Mouse (Mus musculus) adrenal gland, postnatal 36 days (tissue): ENCODE results near the gene Rfwd3. TPM values are rescaled to one million over a fixed set of nuclear protein-coding genes. Genes with fewer than 3 reads are reported as not detected.
"Not testable (repeated sequence)": the region's sequence is repeated elsewhere in the genome, so short reads cannot be mapped to it uniquely, and the experiment has no call there.

Source experiments
- DNase-seq, 2 experiments: peaks; one replicate each; pipeline ENCODE4 v3.0.0; 2021; ENCODE audit warnings: mixed read lengths in 1 of 2
- total RNA-seq, 2 experiments: library from RNA; stranded (reverse); gene quantifications; 2 replicates each; pipeline ENCODE4 v1.2.3; 2021

Gene Rfwd3
- total RNA-seq, 2 experiments from 2014 or later, result 48.8 to 72.7 TPM

DNA sequence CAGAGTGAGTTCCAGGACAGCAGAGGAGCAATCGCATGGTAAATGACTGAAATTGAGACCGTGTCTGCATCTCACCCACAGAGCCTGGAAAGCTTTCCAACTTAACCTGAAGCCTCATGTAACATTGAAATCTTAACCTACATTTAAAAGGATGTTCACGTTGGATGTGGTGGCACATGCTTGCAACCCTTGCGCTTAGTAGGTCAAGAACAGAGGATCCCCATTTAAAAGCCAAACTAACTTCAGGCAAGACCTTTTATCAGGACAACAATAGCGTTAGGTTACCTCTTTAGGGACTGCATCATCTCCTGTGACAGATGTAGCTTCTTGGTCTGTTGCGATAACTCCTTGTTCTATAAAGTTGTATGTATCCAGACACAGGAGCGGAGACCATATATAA is 9.4 kb downstream of the Rfwd3 start:
- DNase-seq, result no peak

DNA sequence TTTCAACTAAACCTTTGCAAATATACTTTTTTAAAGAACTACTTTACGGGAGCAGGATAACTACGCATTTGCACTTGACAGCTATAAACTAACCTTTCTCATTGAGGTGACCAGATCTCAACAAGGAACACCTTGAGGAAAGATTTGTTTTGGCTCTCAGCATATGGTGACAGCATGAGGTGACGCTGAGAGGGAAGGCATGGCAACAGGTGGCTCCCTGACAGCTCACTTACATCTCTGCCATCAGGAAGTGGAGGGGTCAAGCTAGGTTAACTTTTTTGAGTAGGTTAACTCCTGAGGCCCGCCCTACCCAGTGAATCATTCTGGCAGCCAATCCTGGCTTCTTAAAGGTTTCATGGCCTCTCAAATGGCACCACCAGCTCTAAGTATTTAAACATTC is 14.4 kb downstream of the Rfwd3 start:
- DNase-seq, result no peak

DNA sequence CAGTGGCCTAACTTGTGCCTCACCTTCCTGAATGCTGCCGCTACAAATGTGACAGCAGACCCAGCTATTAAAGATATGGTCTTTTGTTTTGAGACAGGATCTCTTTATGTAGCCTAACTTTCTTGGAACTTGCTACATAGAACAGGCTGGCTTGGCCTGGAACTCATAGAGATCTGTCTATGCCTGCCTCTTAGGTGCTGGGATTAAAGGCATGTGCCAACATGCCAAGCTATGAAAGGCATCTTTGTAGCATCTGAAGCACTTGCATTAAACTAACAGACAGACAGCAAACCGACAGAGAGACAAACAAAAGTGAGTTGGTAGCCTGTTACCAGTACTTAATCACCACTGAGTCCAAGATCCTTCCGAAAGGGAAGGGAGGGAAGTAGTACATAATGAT is 17.9 kb downstream of the Rfwd3 start:
- no peak for DNase-seq

DNA sequence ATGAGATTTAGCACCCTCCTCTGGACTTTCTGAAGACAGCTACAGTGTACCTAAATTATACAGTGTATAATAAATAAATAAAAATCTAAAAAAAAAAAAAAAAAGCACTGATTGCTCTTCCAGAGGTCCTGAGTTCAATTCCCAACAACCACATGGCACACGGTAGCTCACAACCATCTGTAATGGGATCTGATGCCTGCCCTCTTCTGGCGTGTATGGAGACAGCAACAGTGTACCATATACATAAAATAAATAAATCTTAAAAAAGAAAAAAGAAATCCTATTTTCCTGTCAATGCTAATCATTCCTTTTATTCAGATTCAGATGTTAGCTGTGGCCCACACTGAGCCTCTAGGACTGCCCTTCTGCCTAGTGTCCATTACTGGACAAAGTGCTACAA is 31.7 kb downstream of the Rfwd3 start:
- DNase-seq, result no peak

DNA sequence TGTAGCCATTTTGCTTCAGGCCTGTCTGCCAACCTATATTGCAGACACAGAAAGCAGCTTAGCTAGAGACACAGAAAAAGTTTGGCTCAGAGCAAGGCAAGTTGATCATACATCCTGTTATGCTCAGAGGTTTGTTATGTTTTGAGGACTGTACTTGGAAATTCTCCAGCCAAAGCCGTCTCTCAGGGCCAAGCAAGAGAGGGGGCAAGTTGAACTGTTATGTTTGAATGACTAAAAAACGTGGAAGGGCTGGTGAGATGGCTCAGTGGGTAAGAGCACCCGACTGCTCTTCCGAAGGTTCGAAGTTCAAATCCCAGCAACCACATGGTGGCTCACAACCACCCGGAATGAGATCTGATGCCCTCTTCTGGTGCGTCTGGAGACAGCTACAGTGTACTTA is 33.9 kb downstream of the Rfwd3 start:
- not testable (repeated sequence) for DNase-seq

DNA sequence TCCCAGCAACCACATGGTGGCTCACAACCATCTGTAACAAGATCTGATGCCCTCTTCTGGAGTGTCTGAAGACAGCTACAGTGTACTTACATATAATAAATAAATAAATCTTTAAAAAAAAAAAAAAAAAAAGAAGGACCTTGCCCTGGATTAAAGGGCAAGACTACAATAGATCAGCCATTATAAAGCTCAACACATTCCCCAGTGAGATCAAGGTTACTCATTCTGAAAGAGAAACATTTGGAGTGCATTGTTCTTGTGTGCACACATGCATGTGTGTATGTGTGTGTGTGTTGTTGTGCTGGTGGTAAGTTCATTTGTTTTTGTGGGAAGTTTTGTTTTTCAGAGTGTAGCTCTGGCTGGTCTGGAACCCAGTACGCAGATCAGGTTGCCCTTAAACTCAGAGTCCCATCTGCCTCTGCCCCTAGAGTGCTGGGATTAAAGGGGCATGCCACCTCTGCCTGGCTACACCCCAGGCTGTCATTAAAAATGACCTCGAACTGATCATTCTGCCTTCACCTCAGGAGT is 35.3 kb downstream of the Rfwd3 start:
- no peak for DNase-seq

DNA sequence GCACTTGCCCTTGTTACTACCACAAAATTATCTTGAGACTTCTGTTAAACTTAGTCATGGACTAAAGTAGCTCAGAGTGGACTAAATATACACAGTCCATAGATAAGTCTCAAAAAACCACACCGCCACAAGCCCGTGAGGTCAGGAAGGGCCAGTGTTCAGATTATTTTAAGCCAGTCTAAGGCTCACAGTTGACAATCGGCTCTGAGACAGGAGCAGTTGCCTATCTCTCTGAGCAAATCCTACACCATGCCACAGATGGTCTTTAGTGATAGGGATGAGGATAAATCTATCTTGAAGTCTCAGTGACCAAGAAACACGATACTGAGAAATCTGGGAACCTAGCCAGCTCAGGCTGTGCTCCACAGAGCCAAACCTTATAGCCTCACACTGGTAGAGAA is 38.0 kb downstream of the Rfwd3 start:
- peak in 1 of 2 experiments; percentile 36 for DNase-seq

DNA sequence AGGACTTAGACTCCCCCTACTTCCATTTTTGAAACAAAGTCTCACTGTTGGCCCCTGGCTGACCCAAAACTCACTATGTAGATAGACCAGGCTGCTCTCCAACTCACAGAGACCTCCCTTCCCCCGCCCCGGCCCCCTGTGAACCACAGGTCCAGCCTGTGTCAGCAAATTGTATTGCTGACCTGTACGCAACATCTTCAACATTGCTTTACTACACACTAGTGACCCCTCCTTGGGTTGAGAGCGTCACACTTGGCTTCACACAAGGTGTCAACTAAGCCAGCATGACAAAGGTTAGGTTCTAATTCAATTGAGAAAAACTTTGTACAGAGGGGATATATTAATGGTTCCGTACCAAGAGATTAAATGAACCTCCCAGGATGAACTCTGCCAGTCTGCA is 39.8 kb downstream of the Rfwd3 start:
- no peak for DNase-seq

DNA sequence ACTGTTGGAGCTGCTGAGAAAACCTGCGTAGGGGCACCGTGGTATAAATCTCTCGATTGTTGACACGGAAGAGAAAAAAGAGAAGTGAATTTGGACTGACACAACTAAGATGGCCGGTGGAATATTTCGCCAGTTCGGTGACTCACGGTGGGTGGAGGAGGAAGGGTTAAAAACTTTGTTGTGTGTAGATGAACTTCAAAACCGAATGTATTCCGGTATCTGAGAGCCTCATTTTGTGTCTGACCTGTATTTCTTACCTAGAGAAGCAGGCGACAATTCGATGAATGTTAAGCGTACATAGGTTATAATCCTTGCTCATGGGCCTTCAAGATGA is 40.6 kb downstream of the Rfwd3 start:
- DNase-seq, result no peak

DNA sequence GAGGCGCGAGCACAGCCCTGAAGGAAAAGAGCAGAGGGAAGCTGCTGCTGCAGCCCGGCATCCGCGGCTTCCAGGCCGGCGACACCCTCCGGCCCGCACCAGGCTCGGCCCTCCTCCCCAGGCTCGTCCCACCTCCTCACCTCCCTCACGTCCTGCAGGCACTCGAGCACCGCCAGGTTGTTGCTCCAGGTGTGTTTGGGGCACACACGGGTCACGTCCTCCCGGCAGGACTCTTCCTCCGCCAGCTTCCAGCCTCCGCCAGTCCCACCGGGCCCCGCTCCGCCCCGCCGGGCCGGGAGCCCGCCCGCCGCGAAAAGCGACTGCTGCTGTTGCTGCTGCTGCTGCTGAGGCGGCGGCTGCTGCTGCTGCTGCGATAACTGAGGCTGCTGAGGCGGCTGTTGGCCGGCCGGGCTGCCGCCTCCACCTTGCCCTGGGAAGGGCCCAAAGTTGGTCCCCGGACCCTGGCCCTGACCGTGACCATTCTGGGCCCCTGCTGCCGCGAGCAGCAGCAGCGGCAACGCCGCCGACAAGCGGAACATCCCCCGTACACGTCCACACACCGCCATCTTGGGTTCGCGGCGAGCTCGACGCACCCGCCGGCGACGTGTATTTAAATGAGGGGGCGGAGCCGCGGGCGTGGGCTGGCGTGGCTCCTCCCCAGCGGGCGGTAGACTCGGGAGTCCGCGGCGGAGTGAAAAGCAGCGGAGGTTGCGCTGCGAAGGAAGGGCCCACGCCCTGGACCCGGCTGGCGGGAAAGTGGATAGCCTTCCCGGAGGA is 41.2 kb downstream of the Rfwd3 start, which contains the start of gene Glg1:
Gene Glg1, minus strand, starts transcription at position 586 of the 777 bp plus-strand sequence.
- DNase-seq, result peak; percentile 96 to 97

DNA sequence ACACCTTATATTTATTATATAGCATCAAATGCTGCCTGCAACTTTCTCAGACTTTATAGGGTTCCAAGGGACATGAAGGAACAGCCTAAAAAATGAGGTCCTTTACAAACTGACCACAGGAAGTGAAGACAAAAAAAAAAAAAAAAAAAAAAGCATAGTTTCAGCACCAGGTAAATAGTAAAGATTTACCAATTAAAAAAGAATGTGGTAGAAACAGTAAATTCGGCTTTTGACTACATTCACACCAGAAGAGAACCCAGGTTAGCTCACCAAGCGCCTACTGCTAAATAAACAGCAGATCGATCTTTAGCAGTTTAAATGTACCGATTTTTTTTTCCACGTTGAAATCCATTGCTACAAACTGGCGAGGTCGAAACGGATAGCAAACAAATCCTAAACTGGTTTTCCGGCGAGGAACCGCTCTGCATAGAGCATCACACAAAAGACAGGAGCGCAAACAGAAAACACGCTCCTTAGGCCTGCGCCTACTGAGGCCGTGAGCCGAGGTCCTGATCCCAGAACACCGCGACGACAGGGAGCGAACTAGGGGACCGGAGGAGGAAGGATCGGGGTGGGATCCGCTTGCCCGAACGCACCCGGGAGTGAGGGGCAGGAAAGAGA is 41.9 kb downstream of the Rfwd3 start:
- no peak for DNase-seq

DNA sequence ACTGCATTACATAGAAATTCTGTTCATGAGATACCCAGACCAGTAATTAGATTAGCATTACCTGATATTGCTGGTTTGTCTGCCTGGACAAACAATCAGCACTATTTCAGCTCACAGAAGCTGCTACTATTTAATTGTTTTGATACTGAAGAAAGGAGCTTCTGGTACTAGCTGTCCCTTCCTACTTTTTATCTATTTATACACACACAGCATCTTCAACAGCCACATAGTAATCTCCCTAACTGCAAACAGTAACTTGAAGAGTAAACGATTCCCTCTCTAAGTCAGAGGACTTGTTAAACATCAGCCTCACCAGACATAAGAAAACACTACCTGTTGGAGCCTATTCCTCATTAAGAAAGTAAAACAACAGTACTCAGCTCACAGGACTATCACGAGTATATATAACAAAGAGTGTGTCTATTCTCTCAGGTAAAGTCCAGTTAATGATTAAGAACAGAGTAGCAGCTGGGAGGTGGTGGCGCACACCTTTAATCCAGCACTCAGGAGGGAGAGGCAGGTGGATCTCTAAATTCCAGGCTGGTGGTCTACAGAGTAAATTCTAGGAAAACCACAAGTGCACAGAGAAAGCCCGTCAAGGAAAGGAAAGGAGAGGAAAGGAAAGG is 47.4 kb downstream of the Rfwd3 start:
- DNase-seq, result no peak

DNA sequence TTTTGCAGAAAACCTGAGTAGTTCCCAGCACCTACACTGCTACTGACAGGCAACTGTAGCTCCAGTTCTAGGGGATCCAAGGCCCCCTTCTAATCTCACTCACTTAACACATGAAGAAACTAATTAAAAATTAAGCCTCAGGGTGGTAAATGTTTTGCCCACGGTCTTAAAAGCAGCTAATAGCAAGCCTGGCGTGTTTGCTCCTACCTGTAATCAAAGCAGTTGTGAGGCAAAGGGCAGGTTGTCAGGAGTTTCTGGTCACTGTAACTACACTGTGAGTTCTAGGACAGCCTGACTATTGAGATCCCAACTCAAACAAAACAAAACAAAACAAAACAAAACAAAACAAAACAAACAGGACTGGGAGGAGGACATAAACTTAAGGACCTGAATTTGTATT is 49.9 kb downstream of the Rfwd3 start:
- no peak for DNase-seq

DNA sequence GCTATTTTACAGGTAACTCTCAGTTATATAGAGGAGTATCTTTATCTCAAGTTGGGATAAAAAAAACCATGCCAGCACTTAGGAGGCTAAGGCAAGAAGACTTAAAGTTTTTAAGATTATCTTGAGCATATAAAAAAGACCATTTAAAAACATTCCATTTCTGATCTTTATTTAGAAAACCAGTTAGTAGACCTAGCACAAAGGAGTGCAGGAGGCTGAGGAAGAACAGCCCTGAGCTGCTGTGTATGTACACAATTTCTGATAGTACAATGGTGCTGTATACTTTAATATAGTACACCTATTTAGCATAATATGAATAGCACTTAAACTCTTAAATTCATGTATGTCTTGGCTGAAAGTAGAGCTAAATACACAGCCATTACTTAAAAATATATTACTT is 51.9 kb downstream of the Rfwd3 start:
- DNase-seq, result no peak

DNA sequence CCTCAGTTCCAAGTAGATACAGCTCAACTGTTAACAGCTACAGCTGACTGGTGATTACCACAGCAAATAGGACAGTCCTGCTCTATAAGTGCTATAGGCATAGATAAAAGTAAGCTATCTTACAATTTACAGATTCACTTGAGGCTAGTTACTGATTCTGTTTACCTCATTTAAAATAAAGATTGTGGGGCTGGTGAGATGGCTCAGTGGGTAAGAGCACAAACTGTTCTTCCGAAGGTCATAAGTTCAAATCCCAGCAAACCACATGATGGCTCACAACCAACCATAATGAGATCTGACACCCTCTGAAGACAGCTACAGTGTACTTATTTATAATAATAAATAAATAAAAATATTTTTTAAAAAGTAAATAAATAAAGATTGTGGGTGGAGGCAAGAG is 53.2 kb downstream of the Rfwd3 start:
- DNase-seq, result not testable (repeated sequence)

DNA sequence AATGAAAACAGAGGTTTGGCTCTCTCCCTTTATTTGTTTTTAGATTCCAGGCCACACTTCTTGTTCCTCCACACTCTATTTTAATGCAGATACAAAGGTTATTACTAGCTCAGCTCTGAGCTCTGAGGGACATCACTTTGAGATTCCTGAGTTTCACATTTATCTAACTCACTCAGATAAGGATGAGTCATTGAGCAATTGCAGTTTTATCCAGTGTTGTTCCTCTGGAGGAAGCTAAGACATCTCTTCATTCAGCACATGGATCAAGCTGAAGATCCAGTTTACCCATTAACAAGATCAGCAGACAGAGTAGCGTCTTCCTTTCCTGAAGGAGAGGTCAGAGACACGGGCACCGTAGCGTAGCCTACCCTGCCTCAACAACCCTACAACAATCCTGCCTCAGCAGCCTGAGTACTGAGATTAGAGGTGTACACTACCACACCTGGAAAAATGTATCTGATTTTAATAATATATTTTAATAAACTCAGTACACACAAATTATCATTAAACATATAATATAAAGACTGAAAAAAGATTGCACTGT is 53.7 kb downstream of the Rfwd3 start:
- no peak for DNase-seq

DNA sequence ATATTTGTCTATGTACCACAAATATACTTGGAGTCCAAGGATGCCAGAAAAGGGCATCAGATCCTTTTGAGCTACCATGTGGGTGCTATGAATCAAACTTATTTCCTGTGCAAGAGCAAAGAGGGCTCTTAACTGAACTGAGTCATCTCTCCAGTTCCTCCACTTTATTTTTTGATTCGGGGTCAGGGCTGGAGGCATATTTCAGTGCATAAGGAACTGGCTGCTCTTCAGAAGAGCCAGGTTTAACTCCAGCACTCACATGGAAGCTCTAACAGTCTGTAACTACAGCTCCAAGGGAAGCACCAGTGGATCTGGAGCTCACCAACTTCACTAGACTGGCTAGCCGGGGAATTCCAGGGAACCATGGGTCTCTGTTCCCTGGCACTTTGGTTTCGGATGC is 62.7 kb downstream of the Rfwd3 start:
- peak; percentile 35 to 48 for DNase-seq

DNA sequence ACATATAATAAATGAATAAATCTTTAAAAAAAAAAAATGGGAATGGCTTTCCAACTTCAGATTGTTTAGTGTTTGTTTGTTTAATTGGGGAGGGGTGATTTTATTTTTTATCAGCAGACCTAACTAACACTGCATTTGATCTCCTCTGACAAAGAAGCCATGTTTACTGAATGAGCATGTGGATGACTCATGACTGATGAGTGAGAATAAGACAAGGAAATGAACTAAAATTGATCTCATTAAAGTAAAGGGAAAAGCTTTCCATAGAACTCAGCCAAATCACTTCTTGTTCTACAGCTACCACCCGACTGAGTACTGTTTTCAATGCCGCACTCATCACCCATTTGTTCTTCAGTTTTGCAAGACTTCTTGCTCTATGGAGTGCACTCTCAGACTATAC is 66.3 kb downstream of the Rfwd3 start:
- no peak for DNase-seq

DNA sequence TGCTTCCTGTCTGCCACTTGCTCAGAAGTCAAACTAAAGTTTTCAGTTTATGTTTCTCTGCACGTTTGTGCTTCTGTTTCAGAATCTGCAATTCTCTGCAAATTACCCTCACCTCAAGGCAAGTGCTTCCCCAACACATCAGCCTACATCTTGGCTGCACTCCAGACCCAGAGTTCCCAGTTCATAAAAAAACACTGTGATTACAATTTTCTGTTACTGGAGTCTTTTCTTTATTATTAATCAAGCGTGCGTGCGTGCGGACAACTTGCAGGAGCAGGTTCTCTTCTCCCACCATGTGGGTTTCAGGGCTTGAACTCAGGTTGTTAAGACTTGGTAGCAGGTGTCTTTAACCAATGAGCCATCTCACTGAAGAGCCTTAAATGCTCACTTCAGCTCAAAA is 75.9 kb downstream of the Rfwd3 start:
- DNase-seq, result peak; percentile 20 to 47
